Mouse (Mus musculus) hindbrain, embryonic 13.5 days (tissue): ENCODE data around the gene Zfp575. TPM values are rescaled to one million over a fixed set of nuclear protein-coding genes. Genes with fewer than 3 reads are reported as not detected.
A peak's percentile ranks its signal among the peaks of the same experiment; 100 is the strongest.
"Not testable (repeated sequence)": the region's sequence is repeated elsewhere in the genome, so short reads cannot be mapped to it uniquely, and the experiment has no call there.

Experiments used
- ATAC-seq: fragments of 200-750 bp; cut with Nextera tagmentation; 2 replicates; pipeline ENCODE4 v1.8.0; 2017; ENCODE audit warnings: moderate TSS enrichment; ENCODE audit not compliant: low FRiP score
- H3K27ac ChIP-seq: fragments of 300-500 bp; sonication (generic); 2 replicates; pipeline ENCODE4 v1.5.1; 2015; ENCODE audit warnings: inconsistent platforms, mild to moderate bottlenecking, moderate library complexity
- H3K27me3 ChIP-seq: fragments of 300-500 bp; sonication (generic); 2 replicates; pipeline ENCODE4 v1.6.1; 2015; ENCODE audit warnings: mild to moderate bottlenecking, inconsistent platforms
- H3K36me3 ChIP-seq: fragments of 300-500 bp; sonication (generic); 2 replicates; pipeline ENCODE4 v1.6.1; 2015; ENCODE audit warnings: mild to moderate bottlenecking, inconsistent platforms
- H3K4me1 ChIP-seq: fragments of 300-500 bp; sonication (generic); replicated peaks from 2 replicates; pipeline ENCODE4 v1.6.1; 2015; ENCODE audit warnings: inconsistent platforms
- H3K4me2 ChIP-seq: fragments of 300-500 bp; sonication (generic); 2 replicates; pipeline ENCODE4 v1.6.1; 2015; ENCODE audit warnings: inconsistent platforms, mild to moderate bottlenecking, moderate library complexity
- H3K4me3 ChIP-seq: fragments of 300-500 bp; sonication (generic); 2 replicates; pipeline ENCODE4 v1.5.1; 2015; ENCODE audit warnings: mild to moderate bottlenecking, inconsistent platforms
- H3K9ac ChIP-seq: fragments of 300-500 bp; sonication (generic); 2 replicates; pipeline ENCODE4 v1.6.1; 2015; ENCODE audit warnings: mild to moderate bottlenecking, inconsistent platforms
- H3K9me3 ChIP-seq: fragments of 300-500 bp; sonication (generic); 2 replicates; pipeline ENCODE4 v1.6.1; 2016; ENCODE audit warnings: inconsistent platforms
- WGBS: fragments of 180-500 bp; shearing (Covaris S2); methylation state at CpG from one replicate; pipeline ENCODE4 v1.1.7; 2015; 5-methylcytosine and 5-hydroxymethylcytosine counted together
- polyA plus RNA-seq: library from polyadenylated mRNA; unstranded; fragments of >200 nt; fragmentation: Nextera tagmentation; extraction: Ambion mirVana; gene quantifications from 2 replicates; pipeline ENCODE4 v1.2.1, GENCODE M21; 2015

Zfp575 gene
- 9.1 and 9.4 TPM in 2 replicates for polyA plus RNA-seq

GRCm38 (mm10) chr7:24587330-24588105, at the start of gene Zfp575, which contains the start of gene Ethe1:
Gene Zfp575, minus strand, starts transcription at chr7:24587641.
Gene Ethe1, plus strand, starts transcription at chr7:24587543.
- H3K9me3 ChIP-seq, result no peaks in the 10 kb centered on the region
- 7% methylated on average over 28 of the region's 30 CpGs for WGBS
- peaks cover 31% of the 10 kb centered on the region for H3K27me3 ChIP-seq
- peak within 1 kb of the TSS; percentile 70 for H3K27ac ChIP-seq
- H3K9ac ChIP-seq, result peak within 1 kb of the TSS; percentile 89
- peak; percentile 80 for ATAC-seq
- H3K4me2 ChIP-seq, result peak within 1 kb of the TSS; percentile 62
- H3K4me3 ChIP-seq, result peak within 1 kb of the TSS; percentile 56
- H3K4me1 ChIP-seq, result peaks cover 16% of the 10 kb centered on the region
- H3K36me3 ChIP-seq, result no peaks in the 10 kb centered on the region

- H3K27ac ChIP-seq, result no peak overlapping the region
- H3K4me2 ChIP-seq, result peak overlapping the region; percentile 58
- peak overlapping the region; percentile 20 for H3K4me3 ChIP-seq
- H3K9me3 ChIP-seq, result no peaks in the 10 kb centered on the region
- ATAC-seq, result peak; percentile 44; the same call in 1 of the 2 replicates
- 0% methylated on average over 18 of the region's 18 CpGs for WGBS
- no peak overlapping the region; the same call in 1 of the 2 replicates for H3K9ac ChIP-seq
- H3K4me1 ChIP-seq, result peaks cover 21% of the 10 kb centered on the region
- H3K27me3 ChIP-seq, result peaks cover 75% of the 10 kb centered on the region
- no peaks in the 10 kb centered on the region for H3K36me3 ChIP-seq
These were observed 49.6 kb upstream of the Zfp575 start for GRCm38 (mm10) chr7:24637046-24637445.

- peak within 1 kb of the TSS; percentile 58 for H3K4me2 ChIP-seq
- ATAC-seq, result no peak
- peak within 1 kb of the TSS; percentile 19; the same call in 1 of the 2 replicates for H3K9ac ChIP-seq
- H3K4me3 ChIP-seq, result peak within 1 kb of the TSS; percentile 37
- H3K4me1 ChIP-seq, result peaks cover 21% of the 10 kb centered on the region
- no peaks in the 10 kb centered on the region for H3K36me3 ChIP-seq
- 15% methylated on average over 15 of the region's 15 CpGs for WGBS
- no peak within 1 kb of the TSS for H3K27ac ChIP-seq
- H3K9me3 ChIP-seq, result no peaks in the 10 kb centered on the region
- H3K27me3 ChIP-seq, result peaks cover 70% of the 10 kb centered on the region
These were observed 48.8 kb upstream of the Zfp575 start, which contains the start of gene Lypd3 for GRCm38 (mm10) chr7:24636264-24636663. Gene Lypd3, plus strand, starts transcription at chr7:24636550.

GRCm38 (mm10) chr7:24630116-24630880, 42.9 kb upstream of the Zfp575 start:
- no peak for ATAC-seq
- Histone ChIP-seq H3K9me3 (no peaks in the 10 kb centered on the region), H3K9ac (no peak overlapping the region), H3K4me2 (no peak overlapping the region), H3K36me3 (no peaks in the 10 kb centered on the region), H3K4me3 (no peak overlapping the region), H3K27me3 (peaks cover 21% of the 10 kb centered on the region), H3K27ac (no peak overlapping the region), H3K4me1 (peaks cover 7% of the 10 kb centered on the region)
- 68% methylated on average over 10 of the region's 10 CpGs for WGBS

- Histone ChIP-seq H3K9me3 (no peaks in the 10 kb centered on the region), H3K36me3 (no peaks in the 10 kb centered on the region), H3K4me3 (no peak overlapping the region), H3K27ac (no peak overlapping the region), H3K27me3 (peaks cover 20% of the 10 kb centered on the region), H3K9ac (no peak overlapping the region), H3K4me1 (peaks cover 7% of the 10 kb centered on the region), H3K4me2 (no peak overlapping the region)
- ATAC-seq, result no peak
- WGBS, result 76% methylated on average over 4 of the region's 4 CpGs
These were observed 42.2 kb upstream of the Zfp575 start for GRCm38 (mm10) chr7:24629672-24630071.

- peak overlapping the region; percentile 28 for H3K4me3 ChIP-seq
- no peaks in the 10 kb centered on the region for H3K9me3 ChIP-seq
- H3K27ac ChIP-seq, result no peak overlapping the region
- H3K9ac ChIP-seq, result peak overlapping the region; percentile 59
- peak overlapping the region; percentile 58 for H3K4me2 ChIP-seq
- H3K27me3 ChIP-seq, result peaks cover 12% of the 10 kb centered on the region
- peak; percentile 67 for ATAC-seq
- WGBS, result 9% methylated on average over 33 of the region's 33 CpGs
- no peaks in the 10 kb centered on the region for H3K36me3 ChIP-seq
- H3K4me1 ChIP-seq, result peaks cover 7% of the 10 kb centered on the region
These were observed 41.5 kb upstream of the Zfp575 start for GRCm38 (mm10) chr7:24628685-24629610.

GRCm38 (mm10) chr7:24622967-24623366, 35.5 kb upstream of the Zfp575 start:
- no peak for ATAC-seq
- Histone ChIP-seq H3K27me3 (peaks cover 17% of the 10 kb centered on the region), H3K9me3 (no peaks in the 10 kb centered on the region), H3K27ac (no peak overlapping the region), H3K4me1 (no peaks in the 10 kb centered on the region), H3K36me3 (no peaks in the 10 kb centered on the region), H3K4me2 (no peak overlapping the region), H3K9ac (no peak overlapping the region), H3K4me3 (no peak overlapping the region)
- 84% methylated on average over 6 of the region's 6 CpGs for WGBS

GRCm38 (mm10) chr7:24621193-24621592, 33.8 kb upstream of the Zfp575 start:
- H3K4me2 ChIP-seq, result no peak overlapping the region
- no peaks in the 10 kb centered on the region for H3K4me1 ChIP-seq
- 81% methylated on average over 3 of the region's 3 CpGs for WGBS
- H3K27me3 ChIP-seq, result peaks cover 15% of the 10 kb centered on the region; the same call in 1 of the 2 replicates
- H3K9me3 ChIP-seq, result no peaks in the 10 kb centered on the region
- H3K9ac ChIP-seq, result no peak overlapping the region
- no peak overlapping the region for H3K27ac ChIP-seq
- no peaks in the 10 kb centered on the region for H3K36me3 ChIP-seq
- no peak overlapping the region for H3K4me3 ChIP-seq
- no peak for ATAC-seq

- Histone ChIP-seq H3K4me1 (no peaks in the 10 kb centered on the region), H3K4me3 (no peak overlapping the region), H3K36me3 (no peaks in the 10 kb centered on the region), H3K4me2 (no peak overlapping the region), H3K27me3 (0 out of 2 replicates have a peak, but pooled peaks cover 11% of the 10 kb centered on the region), H3K9me3 (no peaks in the 10 kb centered on the region), H3K27ac (no peak overlapping the region), H3K9ac (no peak overlapping the region)
- no peak for ATAC-seq
- WGBS, result 52% methylated on average over 13 of the region's 13 CpGs
These were observed 32.4 kb upstream of the Zfp575 start for GRCm38 (mm10) chr7:24619671-24620397.

GRCm38 (mm10) chr7:24618374-24618773, 30.9 kb upstream of the Zfp575 start:
- not testable (repeated sequence) for H3K36me3 ChIP-seq, H3K9me3 ChIP-seq, H3K4me1 ChIP-seq, H3K4me2 ChIP-seq, H3K9ac ChIP-seq, H3K4me3 ChIP-seq, ATAC-seq, H3K27ac ChIP-seq
- peaks cover 24% of the 10 kb centered on the region for H3K27me3 ChIP-seq
- WGBS, result 93% methylated on average over 8 of the region's 8 CpGs

- Histone ChIP-seq H3K27me3 (peaks cover 30% of the 10 kb centered on the region), H3K4me1 (peaks cover 5% of the 10 kb centered on the region), H3K4me3 (no peak overlapping the region), H3K27ac (no peak overlapping the region), H3K9ac (no peak overlapping the region), H3K36me3 (no peaks in the 10 kb centered on the region), H3K4me2 (no peak overlapping the region), H3K9me3 (no peaks in the 10 kb centered on the region)
- no peak for ATAC-seq
- 87% methylated on average over 8 of the region's 8 CpGs for WGBS
These were observed 30.3 kb upstream of the Zfp575 start for GRCm38 (mm10) chr7:24617763-24618162.
